Mouse (Mus musculus): ENCODE measurements at regions not wholly inside any gene's neighbourhood (a gene's known extent, or its start where the extent isn't known, plus 50 kb on each side); places are given as distances from the start of the nearest gene placed in this dataset.

- peak in 1 of 2 experiments; percentile 5 for DNase-seq
- intact Hi-C loops (cut with DNase I): no loop called here
Observed at GRCm38 (mm10) chr13:118849541-118849940, 179.9 kb downstream of the Fgf10 start.

- no peak for DNase-seq
- intact Hi-C loops (cut with DNase I): no loop called here
Observed at GRCm38 (mm10) chr13:118850708-118851107, 181.1 kb downstream of the Fgf10 start.

GRCm38 (mm10) chr13:118886339-118886810 is 216.8 kb downstream of the Fgf10 start:
- DNase-seq: no peak
- intact Hi-C loops (cut with DNase I): no loop called here

GRCm38 (mm10) chr13:118895079-118895478 is 225.5 kb downstream of the Fgf10 start:
- no peak for DNase-seq
- intact Hi-C loops (cut with DNase I): no loop called here

- intact Hi-C loops (cut with DNase I): no loop called here
- DNase-seq: no peak
Observed at GRCm38 (mm10) chr13:118901950-118902349, 232.4 kb downstream of the Fgf10 start.

- DNase-seq: no peak
- intact Hi-C loops (cut with DNase I): no loop called here
Observed at GRCm38 (mm10) chr13:118910351-118910750, 240.8 kb downstream of the Fgf10 start.

GRCm38 (mm10) chr13:118940786-118941185 is 271.2 kb downstream of the Fgf10 start:
- peak; percentile 3 to 16 for DNase-seq
- intact Hi-C loops (cut with DNase I): no loop called here

- intact Hi-C loops (cut with DNase I): no loop called here
- DNase-seq: no peak
Observed at GRCm38 (mm10) chr13:118966120-118966676, 296.6 kb downstream of the Fgf10 start.

GRCm38 (mm10) chr13:118967707-118968106 is 298.1 kb downstream of the Fgf10 start:
- DNase-seq: no peak
- intact Hi-C loops (cut with DNase I): no loop called here

GRCm38 (mm10) chr13:118975008-118975407 is 305.4 kb downstream of the Fgf10 start:
- no peak for DNase-seq
- intact Hi-C loops (cut with DNase I): no loop called here

GRCm38 (mm10) chr13:118975519-118975918 is 305.9 kb downstream of the Fgf10 start:
- no peak for DNase-seq
- intact Hi-C loops (cut with DNase I): no loop called here

- intact Hi-C loops (cut with DNase I): no loop called here
Observed at GRCm38 (mm10) chr13:118979505-118979904, 309.9 kb downstream of the Fgf10 start.

GRCm38 (mm10) chr13:118981196-118981810 is 311.7 kb downstream of the Fgf10 start:
- no peak for DNase-seq
- intact Hi-C loops (cut with DNase I): no loop called here

More at GRCm38 (mm10) chr13:118979505-118979904, 309.9 kb downstream of the Fgf10 start:
- DNase-seq: no peak

- DNase-seq: no peak
Observed at GRCm38 (mm10) chr13:118985285-118985684, 315.7 kb downstream of the Fgf10 start.

GRCm38 (mm10) chr13:119025305-119025975 is 355.8 kb downstream of the Fgf10 start:
- DNase-seq: no peak
- intact Hi-C loops (cut with DNase I): no loop called here

More at GRCm38 (mm10) chr13:118985285-118985684, 315.7 kb downstream of the Fgf10 start:
- intact Hi-C loops (cut with DNase I): no loop called here

- intact Hi-C loops (cut with DNase I): no loop called here
Observed at GRCm38 (mm10) chr13:119039616-119040015, 370.0 kb downstream of the Fgf10 start.

GRCm38 (mm10) chr13:119045112-119045511 is 375.5 kb downstream of the Fgf10 start:
- no peak for DNase-seq
- intact Hi-C loops (cut with DNase I): no loop called here

More at GRCm38 (mm10) chr13:119039616-119040015, 370.0 kb downstream of the Fgf10 start:
- no peak for DNase-seq

- intact Hi-C loops (cut with DNase I): no loop called here
- DNase-seq: no peak
Observed at GRCm38 (mm10) chr13:119068745-119069580, 359.4 kb upstream of the Paip1 start.

GRCm38 (mm10) chr13:119069581-119069936 is 358.8 kb upstream of the Paip1 start:
- DNase-seq: no peak
- intact Hi-C loops (cut with DNase I): no loop called here

- no peak for DNase-seq
- intact Hi-C loops (cut with DNase I): no loop called here
Observed at GRCm38 (mm10) chr13:119079243-119079642, 349.2 kb upstream of the Paip1 start.

- intact Hi-C loops (cut with DNase I): no loop called here
- DNase-seq: no peak
Observed at GRCm38 (mm10) chr13:119081691-119082090, 346.7 kb upstream of the Paip1 start.

All from heart, postnatal 14 days (tissue).